Mouse (Mus musculus) cortical plate, adult 2 months (tissue): ENCODE measurements around the gene Zfp207.

ENCODE experiments used
- CTCF ChIP-seq: fragments of 200-500 bp; IDR thresholded peaks from 2 replicates; pipeline ENCODE4 v1.5.1; 2011; ENCODE audit warnings: mild to moderate bottlenecking, control low read depth, low read length; ENCODE audit not compliant: insufficient read depth; ENCODE audit errors: extremely low read depth
- POLR2A ChIP-seq: fragments of 200-500 bp; IDR thresholded peaks from 2 replicates; pipeline ENCODE4 v1.6.1; 2011; ENCODE audit warnings: mild to moderate bottlenecking, low read length, control low read depth; ENCODE audit not compliant: insufficient read depth; ENCODE audit errors: extremely low read depth

DNA sequence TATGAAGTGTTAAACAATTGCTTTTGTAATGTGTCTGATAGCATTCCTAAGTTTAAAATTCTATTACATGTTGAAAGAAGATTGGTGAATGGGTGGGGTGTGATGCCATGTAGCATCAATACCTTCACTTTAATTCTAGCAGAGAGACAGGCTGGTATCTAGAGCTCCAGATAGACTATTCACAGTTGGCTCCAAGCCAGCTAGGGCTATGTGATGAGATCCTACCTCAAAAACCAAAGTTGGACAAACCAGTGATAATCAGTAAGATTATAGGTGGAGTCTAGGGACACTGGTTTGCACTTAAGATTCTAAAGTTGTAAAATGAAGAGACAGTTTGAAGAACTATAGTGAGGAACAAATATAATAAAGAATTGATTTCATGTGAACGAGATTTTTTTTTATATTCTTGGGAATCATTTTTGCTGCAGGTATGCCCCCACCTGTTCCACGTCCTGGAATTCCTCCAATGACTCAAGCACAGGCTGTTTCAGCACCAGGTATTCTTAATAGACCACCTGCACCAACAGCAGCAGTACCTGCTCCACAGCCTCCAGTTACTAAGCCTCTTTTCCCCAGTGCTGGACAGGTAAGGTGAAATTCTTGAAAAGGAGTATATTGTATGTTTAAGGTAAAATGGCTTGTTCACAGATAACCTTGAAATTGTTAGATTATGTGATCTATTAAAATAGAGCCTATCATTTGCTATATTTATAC is 8.5 kb downstream of the Zfp207 start:
- TF ChIP-seq CTCF (no peak), POLR2A (no peak)
